Mouse (Mus musculus) lung, postnatal 0 days (tissue): ENCODE data around the gene Gm9970.

Experiments used
- CTCF ChIP-seq: IDR thresholded peaks from 2 replicates; pipeline ENCODE4 v1.5.1; 2016; ENCODE audit warnings: antibody characterized with exemption, mild to moderate bottlenecking
- EP300 ChIP-seq: IDR thresholded peaks from 2 replicates; pipeline ENCODE4 v1.6.1; 2016; ENCODE audit warnings: antibody characterized with exemption, mild to moderate bottlenecking, control low read depth

- TF ChIP-seq CTCF (no peak), EP300 (no peak)
Observed at GRCm38 (mm10) chr5:31242191-31242590, 1.2 kb upstream of the Gm9970 start.
